Mouse (Mus musculus) kidney, embryonic 15.5 days (tissue): ENCODE measurements around the gene Rabep1. TPM values are rescaled to one million over a fixed set of nuclear protein-coding genes. Genes with fewer than 3 reads are reported as not detected.

Source experiments
- ATAC-seq: fragments of 200-750 bp; cut with Nextera tagmentation; replicated peaks from 2 replicates; pipeline ENCODE4 v1.8.0; 2017; ENCODE audit warnings: moderate TSS enrichment; ENCODE audit not compliant: low FRiP score
- H3K27ac ChIP-seq: fragments of 300-500 bp; sonication (generic); 2 replicates; pipeline ENCODE4 v1.5.1; 2015; ENCODE audit warnings: mild to moderate bottlenecking, inconsistent platforms
- H3K27me3 ChIP-seq: fragments of 300-500 bp; sonication (generic); 2 replicates; pipeline ENCODE4 v1.6.1; 2015; ENCODE audit warnings: inconsistent platforms
- H3K36me3 ChIP-seq: fragments of 300-500 bp; sonication (generic); 2 replicates; pipeline ENCODE4 v1.6.1; 2015; ENCODE audit warnings: inconsistent platforms
- H3K4me1 ChIP-seq: fragments of 300-500 bp; sonication (generic); 2 replicates; pipeline ENCODE4 v1.6.1; 2015; ENCODE audit warnings: inconsistent platforms
- H3K4me2 ChIP-seq: fragments of 300-500 bp; sonication (generic); 2 replicates; pipeline ENCODE4 v1.6.1; 2015; ENCODE audit warnings: moderate library complexity, mild to moderate bottlenecking, inconsistent platforms
- H3K4me3 ChIP-seq: fragments of 300-500 bp; sonication (generic); replicated peaks from 2 replicates; pipeline ENCODE4 v1.5.1; 2015; ENCODE audit warnings: mild to moderate bottlenecking, inconsistent platforms
- H3K9ac ChIP-seq: fragments of 300-500 bp; sonication (generic); 2 replicates; pipeline ENCODE4 v1.6.1; 2015; ENCODE audit warnings: mild to moderate bottlenecking, inconsistent platforms
- H3K9me3 ChIP-seq: fragments of 300-500 bp; sonication (generic); replicated peaks from 2 replicates; pipeline ENCODE4 v1.6.1; 2016; ENCODE audit warnings: inconsistent platforms
- WGBS: fragments of 180-500 bp; shearing (Covaris S2); methylation state at CpG from one replicate; pipeline ENCODE4 v1.1.7; 2015; ENCODE audit warnings: mixed read lengths; 5-methylcytosine and 5-hydroxymethylcytosine counted together
- polyA plus RNA-seq: library from polyadenylated mRNA; unstranded; fragments of >200 nt; fragmentation: Nextera tagmentation; extraction: Ambion mirVana; gene quantifications from 2 replicates; pipeline ENCODE4 v1.2.1, GENCODE M21; 2015

Rabep1 gene
- 36.5 and 36.8 TPM in 2 replicates for polyA plus RNA-seq

DNA sequence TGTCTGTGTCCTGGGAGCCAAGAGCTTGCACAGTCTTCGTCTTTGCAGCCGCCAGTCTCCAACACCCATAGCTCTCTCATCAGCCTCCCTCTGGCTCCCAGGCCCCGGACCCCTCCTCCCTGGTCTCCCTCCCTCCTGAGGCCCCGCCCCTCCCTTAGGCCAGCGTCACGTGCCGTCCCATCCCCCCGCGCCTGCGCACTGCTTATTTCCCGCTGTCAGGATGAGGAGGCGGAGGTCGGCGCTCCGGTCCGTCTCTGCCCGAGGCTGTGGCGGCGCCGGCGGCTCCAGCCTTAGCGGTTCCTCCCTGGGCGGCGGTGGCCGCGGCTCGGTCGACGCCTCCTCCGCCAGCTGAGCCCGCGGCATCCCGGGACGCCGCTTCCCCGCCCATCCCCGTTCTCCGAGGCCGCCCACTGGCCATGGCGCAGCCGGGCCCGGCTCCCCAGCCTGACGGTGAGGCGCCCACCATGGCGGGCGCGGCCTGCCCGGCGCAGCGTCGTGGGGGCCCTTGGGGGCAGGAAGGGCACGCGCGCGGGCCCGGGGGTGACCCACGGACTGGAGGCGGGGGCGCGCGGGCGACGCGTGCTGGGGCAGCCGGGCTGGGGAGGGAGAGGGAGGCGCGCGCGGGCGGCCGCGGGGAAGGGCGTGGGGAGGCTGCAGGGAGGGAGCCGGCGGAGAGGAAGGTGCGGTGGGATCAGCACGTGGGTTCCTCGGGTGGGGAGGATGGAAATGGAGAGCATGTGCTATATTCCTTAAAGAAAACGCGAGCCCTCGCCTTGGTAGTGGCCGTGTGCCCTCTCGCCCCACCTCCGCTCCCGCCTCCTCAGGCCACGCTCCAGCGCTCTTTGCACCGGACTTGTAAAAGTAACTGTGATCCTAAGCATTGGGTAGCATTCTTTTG lies at the start of gene Rabep1:
Gene Rabep1, plus strand, starts transcription at position 220 of the 898 bp plus-strand sequence.
- peak; percentile 96 for ATAC-seq
- WGBS, result under 1% methylated on average over 84 of the region's 88 CpGs
- peak within 1 kb of the TSS; percentile 96 for H3K4me3 ChIP-seq
- H3K4me2 ChIP-seq, result peak within 1 kb of the TSS; percentile 69
- H3K27me3 ChIP-seq, result no peaks in the 10 kb centered on the region
- H3K27ac ChIP-seq, result peak within 1 kb of the TSS; percentile 83
- no peaks in the 10 kb centered on the region for H3K9me3 ChIP-seq
- no peaks in the 10 kb centered on the region for H3K36me3 ChIP-seq
- H3K9ac ChIP-seq, result peak within 1 kb of the TSS; percentile 96
- H3K4me1 ChIP-seq, result peaks cover 24% of the 10 kb centered on the region

DNA sequence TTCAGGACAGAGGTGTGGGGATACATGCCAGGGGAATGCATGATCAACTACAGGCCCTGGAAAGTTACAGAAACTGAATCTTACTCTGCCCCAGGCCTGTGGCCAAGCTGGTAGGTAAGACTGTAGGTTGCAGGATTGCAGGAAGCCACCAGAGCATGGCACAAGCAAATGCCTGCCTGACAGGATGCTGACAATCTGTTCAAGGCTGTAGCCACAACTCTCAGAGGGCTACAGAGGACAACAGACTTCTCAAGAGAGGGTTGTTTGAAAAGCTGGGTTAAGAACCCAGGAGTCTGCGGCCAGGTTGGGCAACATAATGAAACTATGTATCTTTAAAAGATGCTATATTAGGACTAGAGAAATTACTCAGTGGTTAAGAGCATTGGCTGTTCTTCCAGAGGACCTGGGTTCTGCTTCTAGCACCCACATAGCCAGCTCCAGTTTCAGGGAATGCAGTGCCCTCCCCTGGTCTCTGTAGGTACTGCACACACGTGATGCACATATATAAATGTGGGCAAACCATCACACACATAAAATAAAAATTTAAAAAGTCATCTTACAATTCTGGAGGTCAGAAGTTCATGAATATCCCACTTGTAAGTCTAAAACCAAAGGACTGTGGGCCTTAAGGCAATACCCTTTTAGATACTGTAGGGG lies 42.2 kb upstream of the Rabep1 start:
- no peak overlapping the region for H3K27ac ChIP-seq
- no peaks in the 10 kb centered on the region for H3K9me3 ChIP-seq
- no peak overlapping the region for H3K4me3 ChIP-seq
- no peak for ATAC-seq
- H3K27me3 ChIP-seq, result no peaks in the 10 kb centered on the region
- WGBS, result 92% methylated on average over 2 of the region's 2 CpGs
- H3K9ac ChIP-seq, result no peak overlapping the region
- peaks cover 3% of the 10 kb centered on the region; the same call in 1 of the 2 replicates for H3K4me1 ChIP-seq
- H3K36me3 ChIP-seq, result no peaks in the 10 kb centered on the region
- H3K4me2 ChIP-seq, result no peak overlapping the region

DNA sequence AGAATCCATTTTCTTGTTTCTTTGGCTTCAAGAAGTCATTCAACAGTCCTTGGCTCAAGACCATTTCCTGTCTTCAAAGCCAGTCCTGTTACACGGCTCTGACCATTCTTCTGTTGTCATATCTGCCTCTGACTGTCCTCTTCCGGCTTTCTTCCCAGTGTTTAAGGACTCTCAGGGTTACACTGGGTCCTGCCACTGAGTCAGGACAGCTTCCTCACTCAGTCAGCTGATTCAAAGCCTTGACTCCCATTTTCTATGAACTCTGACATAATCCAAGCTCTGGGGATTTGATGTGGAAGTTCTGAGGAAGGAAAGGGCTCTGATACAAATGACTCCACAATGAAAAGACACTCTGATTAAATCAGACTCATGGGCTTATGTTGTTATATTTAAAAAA lies 41.7 kb upstream of the Rabep1 start:
- no peaks in the 10 kb centered on the region for H3K9me3 ChIP-seq
- ATAC-seq, result no peak
- H3K4me1 ChIP-seq, result peaks cover 3% of the 10 kb centered on the region; the same call in 1 of the 2 replicates
- H3K4me2 ChIP-seq, result no peak overlapping the region
- no peak overlapping the region for H3K27ac ChIP-seq
- WGBS, result 73% methylated on average over 2 of the region's 2 CpGs
- H3K36me3 ChIP-seq, result no peaks in the 10 kb centered on the region
- H3K27me3 ChIP-seq, result no peaks in the 10 kb centered on the region
- H3K4me3 ChIP-seq, result no peak overlapping the region
- H3K9ac ChIP-seq, result no peak overlapping the region

DNA sequence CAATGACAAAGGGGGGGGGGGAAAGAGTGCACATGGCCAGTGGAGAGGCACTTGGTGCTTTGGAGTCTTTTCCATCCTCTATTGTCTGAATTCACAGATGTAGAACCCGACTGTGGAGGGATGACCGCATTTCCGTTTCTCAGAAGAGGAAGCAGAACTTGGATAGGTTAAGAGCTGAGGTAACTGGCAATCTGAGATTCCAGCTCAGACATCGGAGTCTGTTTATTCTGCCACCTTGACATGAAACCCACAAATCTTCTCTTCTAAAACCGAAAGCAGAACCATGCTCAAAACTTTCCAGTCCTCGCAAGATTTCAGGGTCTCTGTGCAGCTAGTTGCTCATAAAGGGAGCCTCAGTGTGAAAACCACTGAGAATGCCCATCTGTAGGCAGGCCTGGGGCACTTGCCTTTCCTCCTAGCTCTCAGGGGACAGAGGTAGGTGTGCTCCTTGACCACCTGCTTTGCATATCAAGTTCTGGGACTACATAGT lies 40.8 kb upstream of the Rabep1 start:
- WGBS, result 70% methylated on average over 6 of the region's 6 CpGs
- ATAC-seq, result no peak
- H3K36me3 ChIP-seq, result no peaks in the 10 kb centered on the region

DNA sequence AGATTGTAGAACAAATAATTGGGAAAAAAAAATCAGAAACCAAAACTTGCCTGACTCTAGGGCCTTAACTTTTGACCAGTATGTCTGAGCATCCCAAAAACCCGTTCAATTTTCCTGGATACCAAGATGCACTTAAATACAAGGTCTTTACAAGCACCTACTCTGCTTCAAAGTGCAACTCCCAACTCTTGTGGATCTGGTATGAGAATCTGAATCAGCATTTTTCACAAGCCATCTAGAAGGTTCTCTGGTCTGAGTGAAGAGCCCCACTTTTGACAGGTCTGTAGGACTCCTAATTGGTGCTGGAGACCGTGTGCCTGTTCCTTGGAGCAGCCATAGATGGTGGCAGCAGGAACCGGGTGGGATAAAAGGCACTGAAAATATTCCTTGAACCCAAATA lies 40.2 kb upstream of the Rabep1 start:
- peak overlapping the region; percentile 45; the same call in 1 of the 2 replicates for H3K27ac ChIP-seq
- no peaks in the 10 kb centered on the region for H3K36me3 ChIP-seq
- no peak for ATAC-seq
- H3K4me2 ChIP-seq, result no peak overlapping the region
- no peak overlapping the region for H3K9ac ChIP-seq
- peaks cover 3% of the 10 kb centered on the region; the same call in 1 of the 2 replicates for H3K4me1 ChIP-seq
- no peaks in the 10 kb centered on the region for H3K27me3 ChIP-seq
- H3K4me3 ChIP-seq, result no peak overlapping the region
- WGBS, result 82% methylated on average over 3 of the region's 3 CpGs
- no peaks in the 10 kb centered on the region for H3K9me3 ChIP-seq

More for the DNA sequence above, 40.8 kb upstream of the Rabep1 start:
- H3K9ac ChIP-seq, result no peak overlapping the region
- no peak overlapping the region for H3K4me2 ChIP-seq
- no peaks in the 10 kb centered on the region for H3K9me3 ChIP-seq
- H3K4me1 ChIP-seq, result peaks cover 3% of the 10 kb centered on the region; the same call in 1 of the 2 replicates
- H3K27me3 ChIP-seq, result no peaks in the 10 kb centered on the region
- no peak overlapping the region for H3K27ac ChIP-seq
- no peak overlapping the region for H3K4me3 ChIP-seq

DNA sequence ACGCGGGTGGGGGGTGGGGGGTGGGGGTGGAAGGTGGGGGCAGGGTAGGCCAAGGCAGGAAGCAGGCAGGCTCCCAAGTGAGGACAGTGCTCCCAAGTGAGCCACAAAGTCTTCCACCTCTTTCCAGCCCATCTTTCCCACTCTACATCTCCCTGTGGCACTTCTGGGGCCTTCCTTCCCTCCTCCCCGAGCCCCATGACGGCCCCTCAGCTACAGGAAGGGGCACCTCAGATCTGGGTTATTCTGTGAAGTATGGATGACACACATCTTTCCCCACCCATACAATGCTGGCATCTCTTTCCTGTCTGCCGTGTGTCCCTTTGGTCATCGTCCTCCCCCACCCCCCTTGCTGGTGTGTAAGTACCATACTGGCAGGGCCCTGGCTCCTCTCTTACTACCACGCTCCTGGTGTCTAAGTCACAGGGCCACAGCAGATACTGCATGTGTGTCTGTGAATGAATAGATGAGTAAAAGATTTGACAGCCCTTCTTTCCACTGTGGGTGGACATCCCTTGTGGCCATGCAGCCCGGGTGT lies 38.9 kb upstream of the Rabep1 start:
- Histone ChIP-seq H3K4me2 (peak overlapping the region; percentile 10), H3K9me3 (no peaks in the 10 kb centered on the region), H3K4me3 (no peak overlapping the region), H3K36me3 (no peaks in the 10 kb centered on the region), H3K27ac (peak overlapping the region; percentile 45; the same call in 1 of the 2 replicates), H3K27me3 (no peaks in the 10 kb centered on the region), H3K4me1 (peaks cover 3% of the 10 kb centered on the region; the same call in 1 of the 2 replicates), H3K9ac (no peak overlapping the region)
- ATAC-seq, result no peak
- WGBS, result 77% methylated on average over 8 of the region's 8 CpGs

DNA sequence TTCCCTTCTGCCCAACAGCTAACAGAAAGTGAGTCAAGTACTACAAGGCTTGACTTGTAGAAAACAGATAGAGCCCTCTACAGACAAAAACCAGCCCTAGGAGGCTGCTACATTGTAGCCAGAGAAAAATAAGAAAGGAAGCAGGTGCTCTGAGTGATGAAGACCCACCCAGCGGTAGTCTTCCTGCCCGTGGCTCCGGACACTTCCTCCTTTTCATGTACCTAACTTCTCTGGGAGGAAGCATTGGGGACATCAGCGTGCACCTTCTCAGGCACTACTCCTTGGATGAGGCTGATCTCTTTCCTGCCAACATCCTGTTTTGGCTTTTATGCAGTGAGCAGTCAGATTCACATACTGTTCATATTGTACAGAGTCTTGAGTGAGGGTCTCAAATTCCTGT lies 37.9 kb upstream of the Rabep1 start:
- ATAC-seq, result no peak
- no peaks in the 10 kb centered on the region for H3K36me3 ChIP-seq
- no peak overlapping the region for H3K27ac ChIP-seq
- 78% methylated on average over 4 of the region's 4 CpGs for WGBS
- H3K9me3 ChIP-seq, result no peaks in the 10 kb centered on the region
- H3K4me1 ChIP-seq, result peaks cover 3% of the 10 kb centered on the region; the same call in 1 of the 2 replicates
- no peak overlapping the region for H3K4me3 ChIP-seq
- H3K9ac ChIP-seq, result no peak overlapping the region
- H3K27me3 ChIP-seq, result no peaks in the 10 kb centered on the region
- no peak overlapping the region for H3K4me2 ChIP-seq

DNA sequence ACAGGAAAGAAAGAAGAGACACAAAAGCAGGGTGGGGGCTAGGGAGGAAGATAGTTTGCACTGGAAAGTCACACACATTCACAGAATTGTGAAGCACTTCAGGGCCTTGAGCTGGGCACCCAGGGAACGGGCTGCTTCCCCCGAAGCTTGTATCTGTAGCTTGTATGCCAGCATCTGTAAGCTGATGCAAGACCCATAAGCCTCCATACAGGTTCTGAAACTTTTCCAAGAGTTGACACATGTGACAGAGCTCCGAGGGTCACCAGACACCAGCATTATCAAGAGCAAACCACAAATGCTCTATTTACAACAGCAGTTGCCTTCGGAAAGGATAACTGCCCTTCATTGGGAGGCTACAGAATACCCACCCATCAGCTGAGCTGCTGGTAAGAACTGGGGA lies 36.9 kb upstream of the Rabep1 start:
- H3K4me1 ChIP-seq, result peaks cover 3% of the 10 kb centered on the region; the same call in 1 of the 2 replicates
- no peak overlapping the region for H3K27ac ChIP-seq
- no peak overlapping the region for H3K4me2 ChIP-seq
- no peak for ATAC-seq
- no peak overlapping the region for H3K9ac ChIP-seq
- H3K36me3 ChIP-seq, result no peaks in the 10 kb centered on the region
- no peaks in the 10 kb centered on the region for H3K27me3 ChIP-seq
- no peak overlapping the region for H3K4me3 ChIP-seq
- H3K9me3 ChIP-seq, result no peaks in the 10 kb centered on the region
- WGBS, result 84% methylated on average over 4 of the region's 4 CpGs

DNA sequence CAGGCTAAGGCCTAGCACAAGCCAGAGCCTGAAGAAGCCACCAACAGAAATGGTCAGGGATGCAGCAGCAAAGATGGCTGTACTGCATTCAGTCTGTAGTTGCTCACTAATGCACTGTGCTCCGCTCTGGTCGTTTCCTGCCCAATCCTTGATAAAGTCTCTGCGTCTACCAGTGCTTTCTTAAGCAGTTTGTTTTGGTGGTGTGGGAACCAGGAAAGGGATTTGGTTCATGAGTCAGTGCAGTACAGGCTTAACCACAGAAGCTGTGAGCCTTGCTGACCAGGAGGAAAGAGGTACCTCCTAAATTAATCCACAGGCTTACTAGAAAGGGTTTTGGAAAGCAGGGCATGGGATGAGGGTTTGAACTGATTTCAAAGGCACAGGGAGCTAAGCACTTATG lies 36.5 kb upstream of the Rabep1 start:
- Histone ChIP-seq H3K36me3 (no peaks in the 10 kb centered on the region), H3K9me3 (no peaks in the 10 kb centered on the region), H3K27me3 (no peaks in the 10 kb centered on the region), H3K9ac (no peak overlapping the region), H3K4me2 (no peak overlapping the region), H3K4me3 (no peak overlapping the region), H3K4me1 (peaks cover 3% of the 10 kb centered on the region; the same call in 1 of the 2 replicates), H3K27ac (no peak overlapping the region)
- WGBS, result 63% methylated on average over 3 of the region's 3 CpGs
- no peak for ATAC-seq

DNA sequence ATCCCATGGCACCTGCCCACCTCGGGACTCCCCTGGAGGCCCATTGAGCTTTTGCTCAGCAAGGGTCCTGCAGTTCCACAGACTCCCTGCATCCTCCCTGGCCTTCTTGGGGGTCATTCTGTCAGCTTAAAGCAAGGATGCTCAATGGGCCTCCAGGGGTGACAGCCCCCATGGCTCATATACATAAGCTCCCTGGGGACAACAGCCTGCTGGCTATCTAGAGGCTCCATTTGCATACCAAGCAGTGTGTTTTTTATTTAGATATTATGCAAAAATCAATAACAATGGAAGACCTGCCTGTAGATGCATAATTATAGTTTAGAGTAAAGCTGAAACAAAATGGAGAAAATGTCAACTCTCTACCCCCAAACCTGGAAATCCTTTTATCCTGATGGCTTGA lies 35.6 kb upstream of the Rabep1 start:
- Histone ChIP-seq H3K9me3 (no peaks in the 10 kb centered on the region), H3K27me3 (no peaks in the 10 kb centered on the region), H3K4me1 (peaks cover 3% of the 10 kb centered on the region; the same call in 1 of the 2 replicates), H3K27ac (no peak overlapping the region), H3K4me2 (no peak overlapping the region), H3K4me3 (no peak overlapping the region), H3K9ac (no peak overlapping the region), H3K36me3 (no peaks in the 10 kb centered on the region)
- WGBS, result 13% methylated on average over 1 of the region's 1 CpGs
- no peak for ATAC-seq

DNA sequence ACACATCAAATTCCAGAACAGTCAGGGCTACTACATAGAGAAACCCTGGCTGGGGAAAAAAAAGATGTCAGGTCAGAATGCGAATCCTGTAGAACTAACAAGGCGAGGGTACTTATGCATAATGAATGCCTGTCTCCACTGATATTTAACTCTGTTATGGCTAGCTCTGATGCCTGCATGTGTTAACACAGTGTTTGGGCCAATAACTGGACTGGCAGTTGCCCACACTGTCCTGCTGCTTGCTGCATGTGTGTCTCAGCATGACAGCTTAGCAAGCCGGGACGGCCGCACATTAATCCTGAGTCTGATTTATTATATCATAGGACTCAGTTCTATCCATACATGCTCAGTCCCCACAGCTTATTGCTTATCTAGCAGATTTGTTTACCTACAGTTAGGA lies 33.5 kb upstream of the Rabep1 start:
- no peak overlapping the region for H3K27ac ChIP-seq
- no peaks in the 10 kb centered on the region for H3K9me3 ChIP-seq
- H3K4me3 ChIP-seq, result no peak overlapping the region
- ATAC-seq, result no peak
- H3K9ac ChIP-seq, result no peak overlapping the region
- no peaks in the 10 kb centered on the region for H3K27me3 ChIP-seq
- WGBS, result 71% methylated on average over 5 of the region's 5 CpGs
- no peaks in the 10 kb centered on the region for H3K4me1 ChIP-seq
- no peaks in the 10 kb centered on the region for H3K36me3 ChIP-seq
- H3K4me2 ChIP-seq, result no peak overlapping the region
